ENCODE assay signal across 25 mouse cellular contexts in the genomic region with DNA sequence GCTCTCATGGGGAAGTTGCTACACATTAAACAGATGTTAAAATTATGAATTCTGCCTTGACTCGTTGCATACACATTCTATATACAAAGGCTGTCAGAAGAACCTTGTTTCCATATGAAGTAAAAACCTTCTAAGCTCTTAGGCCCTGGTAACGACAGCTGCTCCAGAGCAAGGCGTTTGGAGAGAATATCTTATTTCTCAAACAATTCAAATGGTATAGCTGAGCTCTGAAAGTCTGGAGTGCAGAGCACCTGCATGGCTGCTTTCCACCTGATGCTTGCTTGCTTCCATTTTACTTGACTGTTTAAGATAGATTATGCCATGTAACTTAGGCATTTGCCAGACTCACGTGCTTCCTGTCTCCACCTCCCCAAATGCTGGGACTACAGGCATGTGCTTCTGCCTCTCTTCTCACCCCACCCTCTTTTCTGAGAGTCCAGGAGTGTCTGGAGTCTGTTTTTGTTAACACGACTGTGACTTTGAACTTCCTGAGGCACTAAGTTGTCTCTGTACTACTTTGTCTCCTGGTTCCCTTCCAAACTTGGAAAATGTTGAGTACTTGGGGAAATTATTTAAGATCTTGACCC.
DNase-seq lines count a peak whose midpoint lies in the region; ATAC-seq and TF ChIP-seq lines count a peak whose summit lies in the region.
"Had no signal": no experiment of that assay in that cellular context is flagged by ENCODE, and none has a peak within 500 bp of the region (broad histone marks: within the 10 kb centered on the region; RNA-seq: fewer than 3 reads in every experiment).

No protein-coding gene starts in this region.

- H3K36me3 ChIP-seq in embryonic facial prominence, embryonic 14.5 days (ENCODE audit: control insufficient read depth, insufficient read depth, low read length) = no peaks in the 10 kb centered on the region
- H3K36me3 ChIP-seq in embryonic facial prominence, embryonic 10.5 days (replicated peaks) = no peaks in the 10 kb centered on the region
- no peaks in the 10 kb centered on the region for H3K36me3 ChIP-seq in heart, embryonic 16.5 days (ENCODE audit: control insufficient read depth, insufficient read depth)
- no peaks in the 10 kb centered on the region for H3K36me3 ChIP-seq in kidney, adult 2 months (ENCODE audit: control insufficient read depth, insufficient read depth, low read length)
- no peaks in the 10 kb centered on the region for H3K36me3 ChIP-seq in kidney, embryonic 14.5 days (ENCODE audit: control insufficient read depth, insufficient read depth, low read length)
- H3K36me3 ChIP-seq: embryonic facial prominence, embryonic 15.5 days; heart, embryonic 10.5 days; heart, embryonic 15.5 days; hindbrain, embryonic 10.5 days; hindbrain, embryonic 13.5 days had no signal

- H3K9ac ChIP-seq in embryonic facial prominence, embryonic 14.5 days (ENCODE audit: low read depth, low read length) = no peak overlapping the region
- no peak overlapping the region for H3K9ac ChIP-seq in heart, embryonic 16.5 days (ENCODE audit: low read length)
- H3K9ac ChIP-seq in kidney, embryonic 14.5 days (ENCODE audit: low read depth, low read length) = no peak overlapping the region
- H3K9ac ChIP-seq: embryonic facial prominence, embryonic 15.5 days; forebrain, postnatal 0 days; heart, embryonic 15.5 days; hindbrain, embryonic 13.5 days had no signal

- H3K4me3 ChIP-seq in embryonic facial prominence, embryonic 14.5 days (ENCODE audit: low read depth, low read length) = no peak overlapping the region
- H3K4me3 ChIP-seq in embryonic facial prominence, embryonic 10.5 days = no peak overlapping the region
- H3K4me3 ChIP-seq in heart, embryonic 16.5 days (ENCODE audit: low read length) = no peak overlapping the region
- H3K4me3 ChIP-seq in kidney, adult 2 months (ENCODE audit: insufficient read depth, low read depth, low read length) = no peak overlapping the region
- H3K4me3 ChIP-seq in kidney, embryonic 14.5 days (ENCODE audit: low read length) = no peak overlapping the region
- no peak overlapping the region for H3K4me3 ChIP-seq in cortical plate, adult 2 months (ENCODE audit: insufficient read depth, low read length)
- H3K4me3 ChIP-seq: embryonic facial prominence, embryonic 15.5 days; gastrocnemius, adult 2 months; heart, adult 2 months; heart, embryonic 10.5 days; heart, embryonic 15.5 days; hindbrain, embryonic 10.5 days; hindbrain, embryonic 13.5 days had no signal

- H3K4me2 ChIP-seq in embryonic facial prominence, embryonic 14.5 days (ENCODE audit: low read depth, low read length) = no peak overlapping the region
- no peak overlapping the region for H3K4me2 ChIP-seq in heart, embryonic 16.5 days (ENCODE audit: low read depth, low read length)
- H3K4me2 ChIP-seq in kidney, embryonic 14.5 days (replicated peaks; ENCODE audit: low read depth, low read length) = no peak overlapping the region
- H3K4me2 ChIP-seq: embryonic facial prominence, embryonic 15.5 days; heart, embryonic 15.5 days; hindbrain, embryonic 13.5 days had no signal

- intact Hi-C loops in heart, postnatal 14 days (cut with DNase I) = loop anchor here (5.0 kb wide), 1 partner anchor 89 kb away; no protein-coding TSS in a partner anchor
- intact Hi-C loops in gastrocnemius, postnatal 36 days (cut with DNase I) = no loop called here

- TF ChIP-seq POLR2A in kidney, adult 2 months (IDR thresholded peaks at IDR 0.05; ENCODE audit: low read depth, low read length) = no peak
- no peak for TF ChIP-seq POLR2A in cortical plate, adult 2 months (IDR thresholded peaks at IDR 0.05; ENCODE audit: extremely low read depth, insufficient read depth, low read length)

- DNase-seq in embryonic facial prominence, embryonic 14.5 days (ENCODE audit: low spot score) = peak; percentile 49
- DNase-seq in embryonic facial prominence, embryonic 10.5 days (ENCODE audit: low spot score) = no peak
- no peak for DNase-seq in heart, postnatal 14 days
- DNase-seq in kidney, adult 2 months = peak; percentile 23
- no peak for DNase-seq in gastrocnemius, postnatal 36 days
- DNase-seq: adrenal gland, adult 8-10 months; adrenal gland, postnatal 36 days; cerebellum, adult 9-11 months; embryo, embryonic 11 days; forebrain, postnatal 0 days; gastrocnemius, adult 2 months; gastrocnemius, postnatal 14 days; heart, adult 2 months; heart, postnatal 36 days had no signal

- no peak overlapping the region for H3K27ac ChIP-seq in embryonic facial prominence, embryonic 14.5 days (replicated peaks; ENCODE audit: low read depth, low read length)
- H3K27ac ChIP-seq in embryonic facial prominence, embryonic 10.5 days (replicated peaks) = no peak overlapping the region
- peak overlapping the region; percentile 3; the same call in 1 of the 2 replicates for H3K27ac ChIP-seq in heart, embryonic 16.5 days (ENCODE audit: low read length)
- H3K27ac ChIP-seq in kidney, adult 2 months (ENCODE audit: insufficient read depth, low read depth, low read length) = no peak overlapping the region
- H3K27ac ChIP-seq in kidney, embryonic 14.5 days (ENCODE audit: low read depth, low read length) = no peak overlapping the region
- H3K27ac ChIP-seq in cortical plate, adult 2 months (ENCODE audit: insufficient read depth, low read length) = 0 out of 2 replicates have a peak overlapping the region, but pooled peaks have one; percentile 9
- H3K27ac ChIP-seq: embryonic facial prominence, embryonic 15.5 days; gastrocnemius, adult 2 months; heart, adult 2 months; heart, embryonic 10.5 days; heart, embryonic 15.5 days; hindbrain, embryonic 10.5 days; hindbrain, embryonic 13.5 days had no signal

- H3K4me1 ChIP-seq in embryonic facial prominence, embryonic 14.5 days (ENCODE audit: control insufficient read depth, insufficient read depth, low read length) = peaks cover 3% of the 10 kb centered on the region
- H3K4me1 ChIP-seq in embryonic facial prominence, embryonic 10.5 days = 0 out of 2 replicates have a peak, but pooled peaks cover 2% of the 10 kb centered on the region
- peaks cover 13% of the 10 kb centered on the region for H3K4me1 ChIP-seq in heart, embryonic 16.5 days (ENCODE audit: control insufficient read depth, insufficient read depth, low read length)
- H3K4me1 ChIP-seq in kidney, adult 2 months (ENCODE audit: control insufficient read depth, insufficient read depth, low read length) = peaks cover 8% of the 10 kb centered on the region
- H3K4me1 ChIP-seq in kidney, embryonic 14.5 days (ENCODE audit: control insufficient read depth, insufficient read depth, low read length) = no peaks in the 10 kb centered on the region
- H3K4me1 ChIP-seq in cortical plate, adult 2 months (ENCODE audit: control insufficient read depth, insufficient read depth, low read length) = peaks cover 6% of the 10 kb centered on the region
- H3K4me1 ChIP-seq: hindbrain, embryonic 13.5 days had no signal

- H3K9me3 ChIP-seq in embryonic facial prominence, embryonic 14.5 days (ENCODE audit: control insufficient read depth, low read length) = no peaks in the 10 kb centered on the region
- no peaks in the 10 kb centered on the region for H3K9me3 ChIP-seq in embryonic facial prominence, embryonic 10.5 days
- H3K9me3 ChIP-seq in heart, embryonic 16.5 days (replicated peaks; ENCODE audit: control insufficient read depth, low read length) = no peaks in the 10 kb centered on the region
- H3K9me3 ChIP-seq in kidney, embryonic 14.5 days (ENCODE audit: control insufficient read depth, low read length) = no peaks in the 10 kb centered on the region
- H3K9me3 ChIP-seq: embryonic facial prominence, embryonic 15.5 days; heart, embryonic 10.5 days; heart, embryonic 15.5 days; hindbrain, embryonic 10.5 days; hindbrain, embryonic 13.5 days had no signal

- TF ChIP-seq CTCF in kidney, adult 2 months (conservative IDR thresholded peaks at IDR 0.05; ENCODE audit: insufficient read depth, insufficient read length, low read depth, low read length) = no peak
- TF ChIP-seq CTCF in cortical plate, adult 2 months (IDR thresholded peaks at IDR 0.05; ENCODE audit: extremely low read depth, insufficient read depth, low read length) = no peak

- 48% methylated on average over 5 of the region's 5 CpGs for WGBS in embryonic facial prominence, embryonic 14.5 days
- 79% methylated on average over 5 of the region's 5 CpGs for WGBS in embryonic facial prominence, embryonic 10.5 days
- 59% methylated on average over 5 of the region's 5 CpGs for WGBS in heart, embryonic 16.5 days
- WGBS in kidney, adult 2 months = 55% methylated on average over 5 of the region's 5 CpGs
- 67% methylated on average over 5 of the region's 5 CpGs for WGBS in kidney, embryonic 14.5 days

- no peaks in the 10 kb centered on the region for H3K27me3 ChIP-seq in embryonic facial prominence, embryonic 14.5 days (replicated peaks; ENCODE audit: control insufficient read depth, insufficient read depth, low read length)
- no peaks in the 10 kb centered on the region for H3K27me3 ChIP-seq in embryonic facial prominence, embryonic 10.5 days (replicated peaks; ENCODE audit: low read depth, poor library complexity, severe bottlenecking)
- H3K27me3 ChIP-seq in heart, embryonic 16.5 days (ENCODE audit: control insufficient read depth, insufficient read depth, low read length) = no peaks in the 10 kb centered on the region
- H3K27me3 ChIP-seq in kidney, adult 2 months (replicated peaks; ENCODE audit: control insufficient read depth, insufficient read depth, low read length) = no peaks in the 10 kb centered on the region
- H3K27me3 ChIP-seq in kidney, embryonic 14.5 days (ENCODE audit: control insufficient read depth, insufficient read depth, low read length) = no peaks in the 10 kb centered on the region
- H3K27me3 ChIP-seq: embryonic facial prominence, embryonic 15.5 days; heart, embryonic 15.5 days; hindbrain, embryonic 13.5 days had no signal

- ATAC-seq in embryonic facial prominence, embryonic 14.5 days (ENCODE audit: low read depth) = 0 out of 2 replicates have a peak, but pooled peaks have one; percentile 53
- ATAC-seq in heart, embryonic 16.5 days (replicated peaks; ENCODE audit: extremely low read depth, insufficient read depth, low FRiP score) = no peak
- ATAC-seq in kidney, embryonic 14.5 days (ENCODE audit: low FRiP score, low TSS enrichment) = no peak
- ATAC-seq: activated CD4-positive, CD25-positive, alpha-beta regulatory T cell, adult 4 months; forebrain, embryonic 14.5 days; forebrain, postnatal 0 days; hindbrain, embryonic 16.5 days had no signal

Comparison
In these comparisons a context has a peak if more than half of its experiments do, and no peak if none do; other contexts are left out.
1. DNase-seq: peak in embryonic facial prominence, embryonic 14.5 days (single experiment) and kidney, adult 2 months (single experiment); none in embryonic facial prominence, embryonic 10.5 days (single experiment), heart, postnatal 14 days (0 of 2) and gastrocnemius, postnatal 36 days (0 of 2).
2. H3K27ac ChIP-seq: peak in heart, embryonic 16.5 days (single experiment) and cortical plate, adult 2 months (single experiment); none in embryonic facial prominence, embryonic 14.5 days (single experiment), embryonic facial prominence, embryonic 10.5 days (single experiment), kidney, adult 2 months (single experiment) and kidney, embryonic 14.5 days (single experiment).